Mouse (Mus musculus) embryonic fibroblast, embryonic 13.5 days (primary cell): ENCODE results near the gene 6430571L13Rik.

ENCODE experiments used
- CTCF ChIP-seq: IDR thresholded peaks from 2 replicates; pipeline ENCODE4 v1.5.1; 2011; ENCODE audit warnings: mild to moderate bottlenecking, control low read depth, low read length, moderate library complexity, borderline replicate concordance; ENCODE audit not compliant: insufficient read depth
- POLR2A ChIP-seq: IDR thresholded peaks from 2 replicates; pipeline ENCODE4 v1.6.1; 2011; ENCODE audit warnings: low read depth, mild to moderate bottlenecking, control low read depth, low read length, moderate library complexity

DNA sequence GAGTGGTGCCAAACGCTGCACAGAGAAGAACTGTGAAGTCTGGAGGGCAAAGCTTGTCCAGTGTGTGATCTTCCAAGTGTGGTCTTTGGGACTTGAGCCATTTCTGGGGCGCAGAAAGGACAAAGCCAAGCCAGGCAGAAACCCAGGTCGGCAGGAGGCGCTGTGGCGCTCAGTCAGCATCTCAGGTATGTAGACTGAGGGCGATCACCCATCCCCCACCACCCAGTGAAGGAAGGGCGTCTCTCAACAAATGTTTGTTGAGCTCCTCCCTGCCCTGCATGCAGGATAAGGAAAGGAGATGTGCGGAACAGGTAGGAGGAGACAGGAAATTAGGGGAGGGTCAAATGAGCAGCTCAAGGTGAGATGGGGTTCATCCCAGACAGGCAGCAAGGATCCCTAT is 34.2 kb downstream of the 6430571L13Rik start:
- TF ChIP-seq POLR2A (no peak), CTCF (0 out of 2 replicates have a peak, but pooled peaks have one; percentile 9)
